Comparison of ENCODE assay signal across 10 mouse cellular contexts in genomic region chr5:32657386-32657785, GRCm38 (mm10). TPM values are rescaled to one million over a fixed set of nuclear protein-coding genes. Genes with fewer than 3 reads are reported as not detected.
DNase-seq lines count a peak whose midpoint lies in the region; ATAC-seq and TF ChIP-seq lines count a peak whose summit lies in the region.
"Had no signal": no experiment of that assay in that cellular context is flagged by ENCODE, and none has a peak within 500 bp of the region (broad histone marks: within the 10 kb centered on the region; RNA-seq: fewer than 3 reads in every experiment).

No protein-coding gene starts in this region.

- peak; percentile 29; the same call in 1 of the 2 replicates for TF ChIP-seq CTCF in liver, embryonic 14.5 days (IDR thresholded peaks at IDR 0.05; ENCODE audit: low read depth)
- TF ChIP-seq CTCF in Patski (IDR thresholded peaks at IDR 0.05): peak; percentile 60

- H3K4me1 ChIP-seq in embryonic facial prominence, embryonic 11.5 days (ENCODE audit: control insufficient read depth, insufficient read depth, low read length): no peaks in the 10 kb centered on the region
- no peaks in the 10 kb centered on the region for H3K4me1 ChIP-seq in embryonic facial prominence, embryonic 10.5 days
- H3K4me1 ChIP-seq in liver, embryonic 14.5 days (replicated peaks; ENCODE audit: control insufficient read depth in 2 of 2, insufficient read depth in 2 of 2, low read length in 1 of 2): no peaks in the 10 kb centered on the region
- no peaks in the 10 kb centered on the region for H3K4me1 ChIP-seq in liver, embryonic 12.5 days
- H3K4me1 ChIP-seq: liver, embryonic 13.5 days had no signal

- TF ChIP-seq EP300 in liver, embryonic 14.5 days (IDR thresholded peaks at IDR 0.05; ENCODE audit: low read depth): no peak

- no peak overlapping the region for H3K4me3 ChIP-seq in embryonic facial prominence, embryonic 11.5 days (ENCODE audit: low read depth, low read length)
- H3K4me3 ChIP-seq in embryonic facial prominence, embryonic 10.5 days: no peak overlapping the region
- no peak overlapping the region for H3K4me3 ChIP-seq in liver, embryonic 14.5 days (ENCODE audit: insufficient read depth in 1 of 2, low read depth in 2 of 2, low read length in 2 of 2)
- no peak overlapping the region for H3K4me3 ChIP-seq in liver, embryonic 12.5 days
- H3K4me3 ChIP-seq: liver, embryonic 13.5 days had no signal

- no peak for ATAC-seq in embryonic facial prominence, embryonic 11.5 days (replicated peaks; ENCODE audit: insufficient number of reproducible peaks, low FRiP score, low TSS enrichment, low read depth)
- ATAC-seq in liver, embryonic 14.5 days (ENCODE audit: insufficient read depth): no peak
- ATAC-seq in liver, embryonic 12.5 days: no peak
- no peak for ATAC-seq in Patski
- ATAC-seq: forebrain, embryonic 16.5 days had no signal

- CTCF ChIA-PET in Patski (lab: Charles Lee): interaction anchor here (1.2 to 5.4 kb wide), 4 partner anchors 15 to 69 kb away, joined by 3 to 24 read pairs (median 11); no protein-coding TSS in a partner anchor

- H3K4me2 ChIP-seq in embryonic facial prominence, embryonic 11.5 days (ENCODE audit: low read depth, low read length): no peak overlapping the region
- no peak overlapping the region for H3K4me2 ChIP-seq in liver, embryonic 14.5 days (ENCODE audit: low read depth)
- H3K4me2 ChIP-seq in liver, embryonic 12.5 days: no peak overlapping the region
- H3K4me2 ChIP-seq: liver, embryonic 13.5 days had no signal

- DNase-seq in embryonic facial prominence, embryonic 11.5 days (ENCODE audit: low spot score): peak; percentile 36
- DNase-seq in embryonic facial prominence, embryonic 10.5 days (ENCODE audit: low spot score): no peak
- DNase-seq in liver, embryonic 14.5 days (ENCODE audit: low read depth in 3 of 3, low spot score in 3 of 3): no peak
- DNase-seq in Patski (ENCODE audit: low read depth, low spot score): no peak
- peak; percentile 51 for DNase-seq in naive thymus-derived CD4-positive, alpha-beta T cell, adult 2 months (ENCODE audit: low read depth)
- DNase-seq in neural tube, embryonic 10.5 days (ENCODE audit: extremely low spot score, low spot score): no peak
- no peak for DNase-seq in natural killer cell, adult 2 months (ENCODE audit: low spot score in 2 of 2)
- DNase-seq: liver, embryonic 13.5 days had no signal

- POLR2A ChIA-PET in Patski (lab: Charles Lee): no interaction called here

- H3K36me3 ChIP-seq in embryonic facial prominence, embryonic 11.5 days (replicated peaks; ENCODE audit: control insufficient read depth, insufficient read depth, low read depth, low read length): no peaks in the 10 kb centered on the region
- peaks cover 67% of the 10 kb centered on the region for H3K36me3 ChIP-seq in embryonic facial prominence, embryonic 10.5 days (replicated peaks)
- no peaks in the 10 kb centered on the region for H3K36me3 ChIP-seq in liver, embryonic 14.5 days (replicated peaks; ENCODE audit: control insufficient read depth, insufficient read depth, low read depth)
- H3K36me3 ChIP-seq in liver, embryonic 12.5 days: peaks cover 13% of the 10 kb centered on the region

- 65% methylated on average over 1 of the region's 1 CpGs for WGBS in embryonic facial prominence, embryonic 11.5 days
- WGBS in embryonic facial prominence, embryonic 10.5 days: 56% methylated on average over 1 of the region's 1 CpGs
- 34% methylated on average over 1 of the region's 1 CpGs for WGBS in liver, embryonic 14.5 days (ENCODE audit: insufficient replicate concordance)
- 49% methylated on average over 1 of the region's 1 CpGs for WGBS in liver, embryonic 12.5 days (ENCODE audit: insufficient replicate concordance)

- in situ Hi-C loops in Patski (cut with MboI; ENCODE audit: low pct_unique_long_range_greater_than_20kb): loop anchor here (10.0 kb wide), 1 partner anchor 63 kb away; no protein-coding TSS in a partner anchor

- H3K9ac ChIP-seq in embryonic facial prominence, embryonic 11.5 days (replicated peaks; ENCODE audit: low read length): no peak overlapping the region
- H3K9ac ChIP-seq in liver, embryonic 14.5 days (replicated peaks): no peak overlapping the region
- no peak overlapping the region for H3K9ac ChIP-seq in liver, embryonic 12.5 days
- H3K9ac ChIP-seq: liver, embryonic 13.5 days had no signal

- no peak overlapping the region for H3K27ac ChIP-seq in embryonic facial prominence, embryonic 11.5 days (replicated peaks; ENCODE audit: low read depth, low read length)
- H3K27ac ChIP-seq in embryonic facial prominence, embryonic 10.5 days (replicated peaks): no peak overlapping the region
- H3K27ac ChIP-seq in liver, embryonic 14.5 days: no peak overlapping the region
- H3K27ac ChIP-seq in liver, embryonic 12.5 days: no peak overlapping the region
- H3K27ac ChIP-seq: liver, embryonic 13.5 days had no signal

- no peaks in the 10 kb centered on the region for H3K27me3 ChIP-seq in embryonic facial prominence, embryonic 11.5 days (ENCODE audit: control insufficient read depth, insufficient read depth, low read length)
- H3K27me3 ChIP-seq in embryonic facial prominence, embryonic 10.5 days (replicated peaks; ENCODE audit: low read depth, poor library complexity, severe bottlenecking): no peaks in the 10 kb centered on the region
- H3K27me3 ChIP-seq in liver, embryonic 14.5 days (ENCODE audit: control insufficient read depth, insufficient read depth, low read length): no peaks in the 10 kb centered on the region
- H3K27me3 ChIP-seq in liver, embryonic 12.5 days (replicated peaks): no peaks in the 10 kb centered on the region
- H3K27me3 ChIP-seq in Patski: no peaks in the 10 kb centered on the region
- H3K27me3 ChIP-seq: liver, embryonic 13.5 days had no signal

- H3K9me3 ChIP-seq in embryonic facial prominence, embryonic 11.5 days (replicated peaks; ENCODE audit: control insufficient read depth, low read length): no peaks in the 10 kb centered on the region
- H3K9me3 ChIP-seq in embryonic facial prominence, embryonic 10.5 days: no peaks in the 10 kb centered on the region
- no peaks in the 10 kb centered on the region for H3K9me3 ChIP-seq in liver, embryonic 14.5 days (ENCODE audit: control insufficient read depth, low read length)
- no peaks in the 10 kb centered on the region for H3K9me3 ChIP-seq in liver, embryonic 12.5 days (replicated peaks)
- H3K9me3 ChIP-seq: liver, embryonic 13.5 days had no signal

RNA-seq across cellular contexts. Expression of gene Yes1, which starts 46.4 kb away (rescaled TPM):
- polyA plus RNA-seq in embryonic facial prominence, embryonic 11.5 days (2014; fragmentation: Nextera tagmentation; extraction: Ambion mirVana): 28.9 and 30.8 TPM in 2 replicates
- 29.3 and 30.6 TPM in 2 replicates for polyA plus RNA-seq in embryonic facial prominence, embryonic 10.5 days (2016; fragmentation: Nextera tagmentation; extraction: Ambion mirVana)
- polyA plus RNA-seq in liver, embryonic 14.5 days (2012; rRNA removed): 1.0 and 1.6 TPM in 2 replicates
- polyA plus RNA-seq in liver, embryonic 14.5 days (2014; fragmentation: Nextera tagmentation; extraction: Ambion mirVana): 4.2 and 5.2 TPM in 2 replicates
- polyA plus RNA-seq in liver, embryonic 12.5 days (2016; fragmentation: Nextera tagmentation; extraction: Ambion mirVana): 11.1 and 12.1 TPM in 2 replicates
- polyA plus RNA-seq in Patski (2021): 39.3 TPM

Comparison
In these comparisons a context has a peak if more than half of its experiments do, and no peak if none do; other contexts are left out.
1. DNase-seq: peak in embryonic facial prominence, embryonic 11.5 days (single experiment) and naive thymus-derived CD4-positive, alpha-beta T cell, adult 2 months (single experiment); none in embryonic facial prominence, embryonic 10.5 days (single experiment), liver, embryonic 14.5 days (0 of 3), Patski (single experiment), neural tube, embryonic 10.5 days (single experiment) and natural killer cell, adult 2 months (0 of 2).